ENCODE assay signal across 25 mouse cellular contexts in genomic region chr11:90717719-90718118, GRCm38 (mm10).
"Had no signal": no experiment of that assay in that cellular context is flagged by ENCODE, and none has a peak within 500 bp of the region (broad histone marks: within the 10 kb centered on the region; RNA-seq: fewer than 3 reads in every experiment).

No protein-coding gene starts in this region.

- H3K9me3 ChIP-seq: intestine, embryonic 15.5 days; limb, embryonic 12.5 days; limb, embryonic 15.5 days; liver, embryonic 15.5 days; neural tube, embryonic 12.5 days; neural tube, embryonic 15.5 days had no signal

- H3K36me3 ChIP-seq: intestine, embryonic 15.5 days; limb, embryonic 12.5 days; limb, embryonic 15.5 days; liver, embryonic 15.5 days; neural tube, embryonic 12.5 days; neural tube, embryonic 15.5 days had no signal

- H3K9ac ChIP-seq: intestine, embryonic 15.5 days; limb, embryonic 12.5 days; limb, embryonic 15.5 days; liver, embryonic 15.5 days; neural tube, embryonic 12.5 days; neural tube, embryonic 15.5 days had no signal

- H3K4me2 ChIP-seq: intestine, embryonic 15.5 days; limb, embryonic 12.5 days; limb, embryonic 15.5 days; liver, embryonic 15.5 days; neural tube, embryonic 12.5 days; neural tube, embryonic 15.5 days had no signal

- ATAC-seq: intestine, embryonic 15.5 days had no signal

- H3K4me3 ChIP-seq: intestine, embryonic 15.5 days; left cerebral cortex, adult 2 months; limb, embryonic 12.5 days; limb, embryonic 15.5 days; liver, embryonic 15.5 days; neural tube, embryonic 12.5 days; neural tube, embryonic 15.5 days had no signal

- H3K4me1 ChIP-seq: intestine, embryonic 15.5 days; limb, embryonic 12.5 days; limb, embryonic 15.5 days; neural tube, embryonic 12.5 days had no signal

- DNase-seq: kidney, adult 11 months; kidney, adult 8-10 months; kidney, postnatal 14 days; kidney, postnatal 4 days; layer of hippocampus, adult 9-11 months; layer of hippocampus, postnatal 36 days; left cerebral cortex, postnatal 4 days; lung, adult 2 months; lung, postnatal 14 days; lung, postnatal 4 days; midbrain, embryonic 14.5 days; right cerebral cortex, adult 18-20 months; right cerebral cortex, postnatal 14 days; right cerebral cortex, postnatal 4 days; thymus, adult 2 months; thymus, postnatal 14 days; thymus, postnatal 4 days had no signal

- H3K27ac ChIP-seq: intestine, embryonic 15.5 days; left cerebral cortex, adult 2 months; limb, embryonic 12.5 days; limb, embryonic 15.5 days; liver, embryonic 15.5 days; neural tube, embryonic 12.5 days; neural tube, embryonic 15.5 days; stomach, postnatal 0 days had no signal

- H3K27me3 ChIP-seq: intestine, embryonic 15.5 days; limb, embryonic 12.5 days; limb, embryonic 15.5 days; neural tube, embryonic 12.5 days; neural tube, embryonic 15.5 days had no signal
